Mouse (Mus musculus): ENCODE results near the gene Cdc14b.

GRCm38 (mm10) chr13:64161548-64161915 is 113.6 kb downstream of the Cdc14b start, which contains the start of gene Habp4:
- TF ChIP-seq CTCF (IDR thresholded peaks at IDR 0.05; ENCODE audit: extremely low read depth, insufficient read length, insufficient replicate concordance, low read depth, low read length) = no peak
- TF ChIP-seq POLR2A (IDR thresholded peaks at IDR 0.05; ENCODE audit: low read depth, low read length) = 0 out of 2 replicates have a peak, but pooled peaks have one; percentile 16
